Mouse (Mus musculus): ENCODE measurements around the gene Cyb5r2.

The Cyb5r2 gene

DNA sequence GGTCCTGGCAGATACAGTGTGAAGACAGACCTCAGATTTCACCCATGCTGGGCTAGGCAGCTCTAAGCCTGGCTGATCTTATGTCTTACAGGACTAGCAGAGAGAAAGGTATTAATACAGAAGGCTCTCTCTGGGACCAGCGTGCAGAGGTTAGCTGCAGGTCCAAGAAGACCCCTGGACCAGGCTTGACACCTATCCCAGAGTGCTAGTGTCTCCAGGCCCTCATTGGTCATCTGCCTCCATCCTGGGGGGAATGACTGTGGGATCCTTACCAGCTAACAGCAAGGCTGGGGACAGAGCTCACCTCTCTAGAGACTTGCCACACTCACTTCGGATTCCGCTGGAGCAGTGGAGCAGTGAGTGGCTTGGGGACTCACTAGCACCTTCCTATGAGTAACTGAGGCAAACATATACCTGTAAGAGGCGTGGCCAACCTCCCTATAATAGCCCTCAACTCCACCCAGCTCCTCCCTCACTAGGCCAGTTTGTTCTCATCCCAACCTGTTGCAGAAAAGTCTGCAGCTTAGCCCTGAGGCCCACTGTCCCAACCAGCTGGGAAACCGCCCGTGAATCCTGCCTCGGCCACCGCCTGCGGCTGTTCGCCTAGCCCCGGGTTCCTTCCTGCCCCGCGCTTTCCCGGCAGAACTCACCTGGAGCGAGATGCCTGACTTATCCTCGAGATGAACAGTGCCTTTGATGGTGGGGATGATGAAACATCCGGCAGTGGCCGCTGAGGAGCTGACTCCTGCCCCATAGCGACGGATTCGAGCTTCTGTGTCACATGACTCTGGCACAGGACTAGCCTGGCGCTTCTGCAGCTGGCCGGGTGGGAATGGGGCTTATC is at the start of gene Cyb5r2:
Cyb5r2 (minus strand) TSS at position 725 of the 844 bp plus-strand sequence.
- peak; percentile 76 for DNase-seq (ENCODE audit: low read depth, low spot score)

DNA sequence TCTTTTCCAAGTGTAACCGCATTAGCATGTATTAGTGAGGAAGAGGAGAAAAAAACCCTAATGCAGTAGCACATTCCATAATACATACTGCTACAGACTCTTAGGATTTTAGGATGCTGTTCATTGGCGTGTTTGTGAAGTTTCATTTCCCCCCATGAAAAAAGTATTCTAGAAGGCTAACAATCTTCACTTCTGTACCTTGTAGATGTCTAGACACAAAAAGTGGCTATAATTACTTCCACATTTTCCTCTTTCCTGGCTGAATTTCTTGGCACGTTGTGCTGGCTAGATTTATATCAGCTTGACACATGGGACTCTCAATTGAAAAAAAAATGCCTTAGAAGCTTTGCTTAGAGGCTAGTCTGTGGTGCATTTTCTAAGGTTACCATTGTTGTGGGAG is 44.3 kb upstream of the Cyb5r2 start:
- DNase-seq (ENCODE audit: low read depth, low spot score) = no peak

DNA sequence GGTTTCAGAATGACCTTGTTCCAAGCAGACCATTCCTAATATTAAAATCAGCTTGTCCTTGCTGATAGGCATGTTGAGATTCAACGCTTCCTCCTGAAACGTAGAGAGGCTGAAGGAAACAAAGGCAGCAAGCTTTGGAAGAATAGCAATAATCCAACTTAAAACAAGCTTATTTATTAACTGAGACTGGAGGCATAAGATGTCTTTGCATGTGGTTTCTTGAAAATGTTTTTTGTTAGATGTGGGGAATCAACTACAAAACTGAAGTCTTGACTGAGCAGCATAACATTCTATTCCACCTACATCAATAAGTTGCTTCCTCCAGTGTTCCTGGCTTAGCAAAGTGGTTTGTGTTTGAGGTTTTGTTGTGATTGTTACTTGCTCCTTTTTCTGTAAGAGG is 43.3 kb upstream of the Cyb5r2 start, which contains the start of gene Ovch2:
Ovch2 (minus strand) TSS at position 101 of the 400 bp plus-strand sequence.
- DNase-seq (ENCODE audit: low read depth, low spot score) = no peak

DNA sequence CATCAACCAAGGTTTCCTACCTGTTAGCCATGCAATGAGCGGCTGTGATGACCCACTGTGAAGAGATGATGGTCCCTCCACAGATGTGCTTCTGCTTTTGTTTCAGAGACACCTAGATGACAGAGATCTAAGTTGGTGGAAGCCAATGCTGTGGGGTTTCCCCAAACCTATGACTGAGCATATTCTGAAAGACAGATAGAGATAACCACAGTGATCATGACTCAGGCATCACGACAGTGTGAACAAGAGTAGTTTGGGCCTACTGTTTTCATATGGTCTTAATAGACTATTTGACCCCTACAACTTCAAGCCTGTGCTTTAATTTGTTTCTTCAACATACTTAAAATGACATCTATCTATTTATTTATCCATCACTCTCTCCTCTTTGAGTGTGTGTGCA is 38.7 kb upstream of the Cyb5r2 start:
- DNase-seq (ENCODE audit: low read depth, low spot score) = no peak

DNA sequence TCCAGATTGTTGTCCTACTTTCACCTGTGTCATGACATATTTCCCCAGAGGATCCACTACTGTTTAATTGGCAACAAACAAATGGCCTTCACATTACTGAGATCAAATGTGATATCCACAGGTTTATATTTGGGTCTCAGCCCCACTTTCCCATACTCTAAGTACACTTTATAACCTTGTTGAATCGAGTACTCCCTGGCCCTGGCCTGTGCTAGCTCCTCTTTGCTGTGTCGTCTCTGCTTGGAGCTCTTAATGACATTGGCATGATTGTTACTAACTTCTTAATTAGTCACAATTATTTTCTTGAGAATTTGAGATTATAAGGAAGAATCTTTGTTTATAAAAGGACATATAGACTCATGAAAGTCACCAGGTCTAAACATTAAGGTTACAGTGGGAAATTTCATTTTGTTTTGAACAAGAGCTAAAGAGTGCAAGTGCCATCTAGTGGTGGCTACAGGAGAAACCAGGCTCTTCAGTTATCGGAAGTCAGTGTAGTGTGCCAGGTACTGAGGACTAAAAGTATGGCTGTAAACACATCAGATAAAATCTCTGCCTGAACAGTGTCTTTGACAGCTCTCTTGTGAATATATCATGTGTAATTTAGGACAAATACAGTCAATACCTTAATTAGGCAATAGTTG is 30.3 kb upstream of the Cyb5r2 start:
- peak; percentile 43 for DNase-seq (ENCODE audit: low read depth, low spot score)

- DNase-seq (ENCODE audit: low read depth, low spot score) = peak; percentile 48
Measured at GRCm38 (mm10) chr7:107779611-107780010, 21.8 kb upstream of the Cyb5r2 start.

DNA sequence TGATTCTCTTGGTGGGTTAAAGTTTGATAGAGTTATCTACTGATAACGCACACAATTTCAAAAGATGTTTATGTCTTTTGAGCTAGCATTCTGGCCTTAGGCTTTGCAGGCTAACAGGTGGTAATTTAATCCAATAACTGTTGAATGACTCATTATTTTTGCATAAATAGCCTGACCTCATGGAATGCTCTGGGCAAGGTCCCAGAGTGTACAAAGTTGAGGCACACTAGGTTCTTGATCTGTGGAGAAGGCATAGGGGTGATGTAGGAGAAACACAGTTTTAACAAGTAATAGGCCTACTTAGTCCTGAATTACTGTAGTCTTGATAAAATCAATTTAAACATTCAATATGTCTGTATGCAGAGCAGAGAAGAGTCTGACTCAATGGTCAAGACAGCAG is 20.4 kb upstream of the Cyb5r2 start:
- DNase-seq (ENCODE audit: low read depth, low spot score) = no peak

GRCm38 (mm10) chr7:107770812-107771211 is 13.0 kb upstream of the Cyb5r2 start:
- peak; percentile 45 for DNase-seq (ENCODE audit: low read depth, low spot score)

DNA sequence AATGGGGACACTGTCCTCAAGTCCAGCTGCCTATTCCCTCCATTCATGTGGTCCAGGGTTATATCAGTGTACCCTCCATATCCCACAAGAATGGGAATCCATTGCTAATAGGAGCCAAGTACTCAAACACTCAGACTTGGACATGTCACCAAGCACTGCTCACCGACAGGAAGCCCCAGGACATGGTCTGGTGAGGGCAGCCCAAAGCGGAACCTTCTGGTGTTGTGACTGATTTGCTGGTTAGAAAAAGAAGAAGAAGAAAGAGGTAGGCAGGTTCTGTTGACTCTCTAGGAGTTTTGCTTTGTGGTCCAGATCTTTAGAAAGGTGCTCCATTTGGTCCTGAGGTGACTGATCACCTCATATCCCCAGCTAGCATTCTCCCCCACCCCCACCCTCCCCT is 1.1 kb downstream of the Cyb5r2 start:
- DNase-seq (ENCODE audit: low read depth, low spot score) = no peak

DNA sequence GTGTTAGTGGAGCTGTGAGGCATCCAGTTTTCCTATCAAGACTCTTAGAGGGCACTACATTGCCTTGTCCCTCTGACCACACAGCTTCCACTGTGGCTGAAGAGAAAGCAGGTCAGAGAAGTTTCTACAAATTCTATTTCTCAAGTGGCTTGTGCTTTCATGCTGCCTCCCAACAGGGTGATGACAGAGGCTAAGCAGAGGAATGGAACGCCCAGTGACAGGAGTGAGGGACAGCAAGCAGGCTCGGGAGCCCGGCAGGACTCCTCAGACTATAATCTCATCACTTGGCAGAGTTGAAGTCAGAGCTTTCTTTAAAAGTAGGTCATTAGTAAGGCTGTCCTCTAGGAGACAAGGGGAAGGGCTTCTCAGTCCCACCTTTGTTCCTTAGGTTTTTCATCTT is 1.9 kb downstream of the Cyb5r2 start:
- DNase-seq (ENCODE audit: low read depth, low spot score) = no peak

DNA sequence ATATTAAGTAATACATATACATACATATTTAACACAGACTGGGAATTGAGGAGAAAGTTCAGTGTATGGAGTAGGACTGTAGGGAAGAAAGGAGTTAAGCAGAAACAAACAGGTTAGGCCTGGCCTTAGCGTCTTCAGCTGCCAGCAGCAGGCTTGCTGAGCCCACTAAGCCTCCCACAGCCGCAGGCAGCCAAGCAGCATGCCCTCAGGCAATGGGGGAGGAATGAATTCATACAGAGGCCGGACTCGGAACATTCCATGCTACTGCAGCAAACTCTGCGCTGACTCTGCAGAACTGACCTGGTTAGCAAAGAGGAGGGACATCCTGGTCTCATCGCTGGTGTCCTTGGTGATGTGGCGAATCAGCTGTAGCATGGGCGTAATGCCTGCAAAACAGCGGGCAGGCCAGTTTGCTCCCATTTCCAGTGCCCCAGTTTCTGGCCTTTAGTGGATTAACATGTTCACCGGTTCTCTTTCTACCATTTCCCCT is 5.8 kb downstream of the Cyb5r2 start:
- DNase-seq (ENCODE audit: low read depth, low spot score) = peak; percentile 35

DNA sequence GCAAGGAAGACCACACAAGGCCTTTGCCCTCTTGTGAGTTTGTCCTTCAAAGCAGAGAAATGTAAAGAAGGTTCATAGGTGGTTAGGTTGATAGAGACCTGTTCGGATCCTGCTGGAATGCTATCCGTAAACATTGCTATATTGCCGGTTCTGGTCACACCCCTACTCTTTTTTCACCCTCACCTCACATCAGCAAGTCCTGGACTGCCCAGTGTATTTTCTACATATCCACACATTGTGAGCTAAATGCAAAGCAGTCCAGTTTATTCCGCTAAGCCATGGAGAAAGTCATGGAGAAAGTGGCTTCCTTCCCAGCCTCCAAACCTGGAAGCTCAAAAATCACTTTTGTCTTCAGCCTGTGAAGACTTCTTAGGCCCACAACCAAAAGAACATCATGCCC is 8.1 kb downstream of the Cyb5r2 start:
- no peak for DNase-seq (ENCODE audit: low read depth, low spot score)

- DNase-seq (ENCODE audit: low read depth, low spot score) = peak; percentile 76
Measured at GRCm38 (mm10) chr7:107749270-107749669, 8.6 kb downstream of the Cyb5r2 start.

- peak; percentile 80 for DNase-seq (ENCODE audit: low read depth, low spot score)
Measured at GRCm38 (mm10) chr7:107747954-107748353, 9.9 kb downstream of the Cyb5r2 start.

DNA sequence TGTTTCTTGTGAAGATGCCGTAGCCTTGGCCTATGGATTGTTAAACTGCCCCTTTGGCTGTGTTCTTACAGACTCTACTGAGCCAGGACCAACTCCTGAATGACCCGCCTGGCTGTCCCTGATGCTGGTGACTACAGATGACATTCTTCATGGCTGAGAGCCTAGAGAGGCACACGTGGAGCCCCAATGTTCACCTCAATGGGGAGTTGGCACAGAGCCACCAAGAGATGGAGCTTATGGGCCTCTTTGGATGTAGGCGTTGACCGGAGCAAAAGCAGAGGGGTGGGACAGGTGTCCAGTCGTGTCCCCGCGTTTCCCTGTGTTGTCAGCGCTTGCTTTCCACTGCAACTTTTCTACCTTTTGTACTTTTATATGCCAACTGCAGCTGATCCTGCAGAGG is 10.4 kb downstream of the Cyb5r2 start:
- DNase-seq (ENCODE audit: low read depth, low spot score) = no peak

- DNase-seq (ENCODE audit: low read depth, low spot score) = no peak
Measured at GRCm38 (mm10) chr7:107746036-107746435, 11.8 kb downstream of the Cyb5r2 start.

DNA sequence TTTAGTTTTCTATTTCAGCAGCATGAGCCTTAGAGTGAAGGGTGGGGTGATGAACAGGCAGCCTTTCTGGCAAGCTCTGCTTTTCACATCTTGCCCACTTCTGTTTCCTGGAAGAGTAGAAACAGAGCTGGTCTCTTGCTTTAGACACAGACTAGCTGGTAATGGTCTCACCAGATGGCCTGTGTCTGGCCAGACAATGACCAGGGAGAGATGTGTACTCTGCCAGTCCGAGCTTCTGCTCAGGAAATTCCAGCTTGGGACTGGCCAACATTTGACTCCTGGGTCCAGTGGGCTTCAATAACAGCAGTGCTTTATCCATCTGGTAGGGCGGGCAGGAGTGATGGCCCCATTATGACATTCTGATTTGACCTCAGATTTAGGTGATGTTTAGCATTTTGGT is 12.7 kb downstream of the Cyb5r2 start:
- DNase-seq (ENCODE audit: low read depth, low spot score) = no peak

DNA sequence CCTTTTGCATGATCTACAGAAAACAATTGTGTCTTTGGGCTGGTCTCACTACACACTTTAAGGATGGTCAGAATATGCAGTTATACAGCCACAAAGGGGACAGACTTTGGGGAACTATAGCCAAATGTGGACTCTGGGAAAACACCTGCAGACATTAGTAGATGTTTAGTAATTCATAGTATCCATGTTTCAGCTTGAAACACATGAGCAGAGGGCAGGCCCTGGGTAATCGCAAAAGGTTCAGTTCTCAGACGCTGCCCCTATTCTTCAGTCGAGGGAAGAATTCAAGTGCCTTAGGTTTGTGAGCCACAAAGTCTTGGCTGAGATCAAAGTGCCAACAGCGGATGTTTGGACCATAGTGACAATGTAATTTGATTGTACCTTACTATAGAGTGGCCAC is 13.4 kb downstream of the Cyb5r2 start:
- DNase-seq (ENCODE audit: low read depth, low spot score) = no peak

DNA sequence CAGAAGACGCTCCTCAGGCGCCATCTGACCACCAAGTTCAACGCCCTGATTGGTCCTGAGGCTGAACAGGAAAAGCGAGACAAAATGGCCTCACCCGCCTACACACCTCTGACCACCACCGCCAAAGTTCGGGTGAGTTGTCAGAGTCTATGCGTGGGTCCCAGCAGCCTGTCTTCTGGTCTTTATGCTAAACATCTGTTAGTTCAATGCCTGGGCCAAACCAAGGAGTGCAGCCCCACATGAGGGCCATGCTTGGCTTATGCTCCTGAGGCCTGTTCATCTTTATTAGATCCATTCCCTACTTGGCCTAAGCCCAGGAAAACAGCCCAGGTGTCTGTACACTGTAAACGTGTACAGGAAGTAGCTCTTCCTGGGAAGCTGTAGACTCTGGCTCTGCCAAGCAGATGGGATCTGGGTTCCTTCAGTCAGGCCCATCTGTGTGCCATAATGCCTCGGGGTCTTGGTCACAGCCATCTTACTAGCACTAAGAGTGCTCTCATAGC is 14.8 kb downstream of the Cyb5r2 start:
- DNase-seq (ENCODE audit: low read depth, low spot score) = no peak

DNA sequence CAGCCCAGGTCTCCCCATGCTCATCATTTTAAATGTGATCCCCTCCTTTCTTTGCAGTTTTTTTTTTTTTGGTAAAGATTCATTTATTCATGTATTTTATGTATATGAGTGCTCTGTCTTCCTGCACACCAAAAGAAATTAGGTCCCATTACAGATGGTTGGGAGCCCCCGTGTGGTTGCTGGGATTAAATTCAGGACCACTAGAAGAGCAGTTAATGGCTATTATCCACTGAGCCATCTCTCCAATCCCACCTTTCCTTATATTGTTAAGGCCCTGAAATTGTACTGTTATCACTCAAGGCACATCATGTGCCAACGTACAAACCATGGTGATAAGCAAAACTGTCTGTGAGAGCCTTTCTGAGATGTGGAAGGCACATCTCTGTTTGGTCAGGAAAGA is 19.1 kb downstream of the Cyb5r2 start:
- DNase-seq (ENCODE audit: low read depth, low spot score) = no peak

GRCm38 (mm10) chr7:107733162-107733561 is 24.7 kb downstream of the Cyb5r2 start:
- peak; percentile 22 for DNase-seq (ENCODE audit: low read depth, low spot score)

DNA sequence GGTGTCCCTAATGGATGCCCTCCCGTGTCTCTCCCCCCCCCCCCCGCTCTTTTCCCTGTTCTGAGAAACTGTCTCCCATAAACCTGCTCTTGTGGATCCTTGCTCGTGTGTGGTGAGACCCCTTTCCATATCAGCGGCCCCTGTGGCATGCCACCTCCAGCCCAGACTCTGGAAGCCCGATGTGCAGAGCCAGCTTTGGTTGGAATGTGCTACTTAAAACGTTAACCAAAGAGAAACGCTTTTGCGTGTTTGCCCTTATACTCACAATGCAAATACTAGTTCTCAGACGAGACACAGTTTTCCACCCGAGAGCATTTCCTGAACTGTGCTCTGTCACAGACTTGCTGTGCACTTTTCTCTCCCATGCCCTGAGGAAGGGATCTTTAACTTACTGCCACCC is 27.2 kb downstream of the Cyb5r2 start:
- DNase-seq (ENCODE audit: low read depth, low spot score) = no peak

DNA sequence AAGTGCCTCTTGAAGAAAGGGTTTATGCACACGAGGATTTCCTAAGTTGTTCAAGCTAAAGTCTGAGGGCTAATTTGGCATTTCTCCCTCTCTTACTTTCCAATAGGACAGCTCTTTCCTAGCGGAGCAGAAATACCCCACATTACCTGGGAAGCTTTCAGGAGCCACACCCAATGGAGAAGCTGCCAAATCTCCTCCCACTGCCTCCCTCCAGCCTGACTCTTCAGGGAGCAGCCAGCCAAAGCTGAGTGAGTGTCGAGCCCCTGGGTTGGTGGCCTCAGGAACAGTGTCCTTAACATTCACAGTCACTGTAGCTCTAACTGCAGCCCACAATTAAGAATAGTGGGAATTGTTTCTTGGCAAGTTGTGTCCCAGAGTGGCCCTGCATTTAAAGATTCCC is 30.3 kb downstream of the Cyb5r2 start:
- no peak for DNase-seq (ENCODE audit: low read depth, low spot score)

All from ES-CJ7 (cell line).